Mouse (Mus musculus) megakaryocyte-erythroid progenitor cell, adult 5-6 weeks (primary cell): ENCODE measurements around the gene Prpf40a. TPM values are rescaled to one million over a fixed set of nuclear protein-coding genes. Genes with fewer than 3 reads are reported as not detected.

Source experiments
- ATAC-seq: replicated peaks from 2 replicates; pipeline ENCODE4 v1.8.0; 2016; ENCODE audit warnings: mild to moderate bottlenecking, inconsistent platforms; ENCODE audit not compliant: severe bottlenecking, poor library complexity, low FRiP score, low TSS enrichment
- total RNA-seq, 2 experiments: library from RNA; stranded (forward) in 1 of 2; stranded (reverse) in 1 of 2; fragments of 200-1000, 215-1000 nt in 1 of 2; fragments of >200 nt in 1 of 2; fragmentation: Nextera tagmentation in 1 of 2; gene quantifications; 2 replicates each; pipeline ENCODE4 v1.2.3; 2014 to 2017

The Prpf40a gene
- 96.2 and 112 TPM in 2 replicates for total RNA-seq (2014; fragmentation: Nextera tagmentation)
- 180 and 264 TPM in 2 replicates for total RNA-seq (2017)

DNA sequence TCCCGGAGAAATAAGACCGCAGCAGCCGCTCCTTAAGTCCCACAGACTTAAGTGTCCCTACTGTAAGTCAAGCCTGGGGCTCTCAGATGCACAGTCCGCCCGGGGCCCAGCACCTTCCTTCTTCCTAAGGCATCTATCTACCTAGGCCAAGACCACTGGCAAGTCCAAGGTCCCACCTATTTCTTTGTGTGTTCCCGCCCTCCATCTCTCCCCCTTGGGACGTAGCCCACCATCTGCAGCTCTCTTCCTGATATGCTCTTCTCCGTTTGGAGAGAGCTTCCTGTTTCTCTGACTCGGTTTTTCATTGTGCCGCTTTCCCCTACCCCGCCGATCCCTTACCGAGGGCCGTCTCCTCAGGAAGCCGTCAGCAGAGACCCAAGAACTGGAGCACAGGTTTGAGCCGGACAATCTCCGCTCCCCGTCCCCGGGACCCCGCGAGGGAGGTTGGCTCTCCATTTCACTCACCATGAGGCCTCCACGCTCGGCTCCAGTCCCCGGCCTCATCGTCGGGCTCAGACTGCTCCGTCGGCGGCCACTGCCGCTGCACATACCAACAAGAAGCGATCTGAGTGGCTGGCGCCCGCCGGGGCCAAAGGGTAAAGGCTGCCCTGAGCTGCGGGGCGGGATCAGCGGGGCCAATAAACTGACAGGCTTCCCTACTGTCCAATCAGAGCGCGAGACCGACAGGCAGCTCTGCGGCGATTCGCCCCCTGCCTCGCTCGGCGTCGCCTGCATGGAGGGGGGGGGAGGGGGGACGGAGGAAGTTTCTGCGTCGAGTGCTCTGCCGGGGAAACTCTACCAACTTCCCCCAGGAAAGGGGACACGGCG is at the start of gene Prpf40a:
Prpf40a (minus strand) TSS at position 601 of the 828 bp plus-strand sequence.
- peak; percentile 89 for ATAC-seq

DNA sequence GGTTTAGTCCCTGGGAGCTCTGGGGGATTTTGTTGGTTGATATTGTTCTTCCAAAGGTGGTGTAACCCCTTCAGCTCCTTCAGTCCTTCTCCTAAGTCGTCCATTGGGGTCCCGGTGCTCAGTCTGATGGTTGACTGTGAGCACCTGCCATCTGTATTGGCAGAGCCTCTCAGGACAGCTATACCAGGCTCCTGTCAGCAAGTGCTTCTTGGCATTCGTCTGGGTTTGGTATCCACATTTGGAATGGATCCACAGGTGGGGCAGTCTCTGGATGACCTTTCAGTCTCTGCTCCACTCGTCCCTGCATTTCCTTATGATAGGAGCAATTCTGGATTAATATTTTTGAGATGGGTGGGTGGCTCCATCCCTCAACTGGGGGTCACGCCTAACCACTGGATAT is 31.2 kb upstream of the Prpf40a start:
- no peak for ATAC-seq

DNA sequence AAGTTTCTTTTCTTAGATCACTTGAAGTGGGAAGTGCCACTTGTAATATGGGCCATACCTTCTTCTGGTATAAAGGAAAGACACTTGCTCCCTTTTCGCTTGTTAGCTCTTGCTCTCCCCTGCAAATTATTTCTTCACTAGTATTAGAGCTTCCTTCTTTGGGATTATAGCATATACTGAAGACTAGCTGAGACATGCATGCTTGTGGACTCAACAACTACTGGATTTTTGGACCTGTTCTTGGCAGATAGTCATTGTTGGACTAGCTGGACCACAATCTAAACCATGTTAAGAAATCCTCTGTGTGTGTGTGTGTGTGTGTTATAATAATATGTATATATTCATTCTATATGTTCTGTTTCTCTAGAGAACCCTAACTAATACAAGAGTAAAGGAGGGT is 22.4 kb upstream of the Prpf40a start:
- no peak for ATAC-seq

DNA sequence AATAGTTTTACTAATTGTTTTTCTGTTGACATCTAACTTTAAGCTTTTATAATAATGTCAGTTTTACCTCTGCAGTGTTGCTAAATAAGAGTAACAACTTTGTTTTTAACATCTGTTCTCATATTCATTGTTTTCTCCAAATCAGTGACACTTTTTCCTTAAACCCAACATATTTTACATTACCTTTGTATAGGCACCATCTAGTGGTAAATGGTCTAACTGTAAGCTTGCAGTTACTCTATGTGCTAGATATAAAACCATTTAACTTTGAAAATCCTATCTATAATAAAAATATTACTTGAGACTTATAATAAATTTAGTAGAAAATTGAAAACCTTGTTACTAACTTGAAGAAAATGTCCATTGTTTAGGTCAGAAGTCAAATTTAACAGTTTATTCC is 15.7 kb upstream of the Prpf40a start:
- no peak for ATAC-seq

DNA sequence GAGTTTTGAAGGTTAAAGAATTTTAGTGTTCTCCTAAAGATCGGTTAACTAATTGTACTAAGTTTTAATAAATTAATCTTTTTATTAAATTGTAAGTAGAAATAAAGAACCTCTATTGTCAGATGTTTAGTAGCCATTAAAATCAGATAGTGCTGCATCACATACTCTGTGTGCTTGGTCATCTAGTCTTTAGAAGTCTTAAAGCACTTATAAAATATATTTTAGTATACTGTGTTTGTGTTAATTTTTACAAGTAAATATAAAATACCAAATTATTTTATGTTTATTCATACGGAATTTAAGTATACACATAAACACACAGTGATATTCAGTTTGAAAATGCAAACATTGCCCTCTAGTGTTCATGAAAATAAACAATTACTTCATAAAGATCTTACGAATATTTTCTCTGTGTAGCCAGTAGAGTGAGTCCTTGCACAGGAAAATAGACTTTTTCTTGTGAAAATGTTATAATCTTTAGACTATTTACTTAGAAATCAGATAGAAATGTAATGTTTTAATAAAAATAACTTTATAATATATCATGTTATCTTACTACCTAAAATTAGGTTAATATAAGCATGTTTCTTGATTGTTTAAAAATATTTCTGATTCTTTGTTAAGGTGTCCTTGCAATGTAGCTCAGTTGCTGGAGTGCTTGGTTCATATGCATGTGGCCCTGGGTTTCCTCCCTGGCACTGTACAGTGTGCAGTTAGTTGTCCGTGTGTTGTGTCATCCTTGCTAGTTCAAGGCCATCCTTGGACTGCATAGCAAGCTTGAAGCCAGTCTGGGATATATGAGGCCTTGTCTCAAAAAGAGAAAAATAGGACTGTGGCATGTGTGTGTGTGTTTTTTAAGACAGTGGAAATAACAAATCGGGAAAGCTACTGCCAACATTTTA is 13.5 kb upstream of the Prpf40a start:
- 0 out of 2 replicates have a peak, but pooled peaks have one; percentile 59 for ATAC-seq

DNA sequence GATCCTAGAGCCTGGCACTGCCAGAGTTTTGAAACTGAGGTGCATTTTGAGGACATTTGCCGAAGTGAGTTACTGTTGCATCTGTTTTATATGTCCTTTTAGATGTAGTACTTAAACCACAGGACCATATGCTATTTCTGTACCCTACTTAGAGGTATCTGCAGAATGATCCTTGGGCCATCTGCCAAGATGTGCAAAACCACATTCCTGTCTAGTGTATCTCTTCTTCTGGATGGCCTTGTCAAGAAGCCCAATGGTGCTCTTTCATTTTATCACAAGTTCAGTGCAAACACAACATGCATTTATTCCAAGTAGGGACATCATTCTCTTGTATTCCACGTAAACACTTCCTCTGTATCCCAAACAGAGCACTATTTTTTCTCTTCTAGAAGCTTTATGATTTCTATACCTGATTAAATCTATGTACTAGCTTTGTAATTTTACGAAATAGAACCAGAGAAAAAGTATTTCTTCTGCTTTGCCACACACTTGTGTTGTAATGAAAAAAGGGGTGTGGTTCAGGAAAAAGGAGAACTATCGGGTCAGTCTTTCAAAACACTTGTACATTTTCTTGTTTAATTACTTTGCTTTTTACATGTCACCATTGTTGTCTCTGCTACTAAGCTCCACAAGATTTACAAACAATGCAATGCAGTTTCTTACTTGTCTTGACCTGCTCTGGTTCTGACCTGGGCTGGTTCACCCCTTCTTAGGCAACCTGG is 9.2 kb upstream of the Prpf40a start:
- peak; percentile 73; the same call in 1 of the 2 replicates for ATAC-seq

DNA sequence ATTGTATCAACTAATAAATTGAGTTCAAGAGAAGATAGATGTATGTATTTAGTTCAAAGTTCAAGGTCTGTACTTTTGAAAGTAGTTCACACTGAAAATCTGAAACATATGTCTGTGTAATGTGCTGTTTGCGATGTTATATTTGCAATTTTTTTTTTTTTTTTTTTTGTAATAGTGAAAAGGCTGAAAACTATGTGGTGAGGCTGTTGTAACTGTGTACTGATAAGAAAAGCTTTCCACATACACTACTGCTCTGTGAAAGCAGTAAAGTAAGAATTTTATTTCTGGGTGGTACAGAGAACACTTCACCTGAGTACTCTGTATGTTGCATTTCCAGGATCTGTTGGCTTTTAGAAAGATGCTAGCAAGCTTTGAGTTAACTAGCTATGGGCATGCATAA is 8.1 kb upstream of the Prpf40a start:
- ATAC-seq, result 0 out of 2 replicates have a peak, but pooled peaks have one; percentile 55

DNA sequence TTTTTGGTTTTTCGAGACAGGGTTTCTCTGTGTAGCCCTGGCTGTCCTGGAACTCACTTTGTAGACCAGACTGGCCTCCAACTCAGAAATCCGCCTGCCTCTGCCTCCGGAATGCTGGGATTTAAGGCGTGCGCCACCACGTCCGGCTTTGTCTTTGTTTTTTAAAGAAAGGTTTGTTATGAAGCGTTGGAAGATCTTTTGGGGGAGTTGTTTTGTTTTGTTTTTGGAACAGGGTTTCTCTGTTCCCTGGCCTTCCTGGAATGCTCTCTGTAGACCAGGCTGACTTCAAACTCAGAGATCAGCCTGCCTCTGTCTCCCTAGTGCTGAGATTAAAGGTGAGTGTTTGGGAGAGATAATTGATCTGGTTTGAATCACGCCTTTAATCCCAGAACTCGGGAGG is 5.3 kb upstream of the Prpf40a start:
- no peak for ATAC-seq

DNA sequence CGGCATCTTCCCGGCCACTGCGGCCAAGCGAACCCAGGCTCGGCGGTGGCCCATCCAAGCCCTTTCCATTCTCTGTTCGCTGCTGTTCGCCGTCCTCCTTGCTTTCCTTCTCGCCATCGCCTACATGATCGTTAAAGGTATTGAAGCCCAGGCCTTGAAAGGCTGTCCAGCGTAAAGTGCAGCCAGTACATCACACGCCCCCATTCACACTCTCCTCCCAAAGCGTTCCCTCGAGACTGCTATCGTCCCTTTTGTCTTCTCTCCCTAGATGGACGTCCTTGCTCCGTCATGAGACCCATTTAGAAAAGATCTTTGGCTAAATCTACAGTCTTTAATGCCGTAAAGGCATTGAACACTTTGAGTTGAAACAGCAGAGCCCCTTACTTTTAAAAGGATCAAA is 1.3 kb upstream of the Prpf40a start:
- peak; percentile 5 for ATAC-seq

DNA sequence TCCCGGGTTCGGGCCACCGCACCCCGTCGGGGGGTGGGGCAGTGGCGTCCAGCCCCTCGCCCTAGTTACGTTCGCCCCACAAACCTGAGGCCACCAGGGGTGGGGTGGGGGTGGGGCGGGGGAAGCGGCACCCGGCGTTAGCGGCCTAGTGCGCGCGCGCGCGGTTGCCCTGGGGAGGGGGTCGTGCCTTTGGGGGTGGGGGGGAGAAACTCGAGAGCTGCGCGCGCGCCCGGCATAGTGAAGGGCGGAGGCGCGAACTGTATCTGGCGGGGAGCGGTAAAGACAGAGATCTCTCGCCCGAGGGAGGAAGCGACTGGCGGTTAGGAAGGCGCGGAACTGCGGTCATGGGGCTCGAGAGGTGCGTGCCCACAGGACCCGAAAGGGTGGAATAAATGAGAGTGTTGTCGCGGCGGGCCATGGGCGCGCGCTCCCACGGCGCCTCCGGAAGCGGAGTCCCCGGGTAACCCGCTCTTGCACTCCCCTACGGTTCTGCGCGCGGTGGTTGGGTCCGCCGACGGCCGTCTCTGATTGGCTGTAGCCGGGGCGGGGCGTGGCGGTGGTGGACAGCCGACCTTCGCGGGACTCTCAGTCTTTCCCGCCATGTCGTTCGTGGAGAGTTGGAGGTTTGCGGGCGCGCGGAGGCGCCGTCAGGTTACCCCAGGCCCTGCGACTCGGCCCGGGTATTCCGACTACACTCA is 588 bp upstream of the Prpf40a start, which contains the start of gene Arl6ip6:
Arl6ip6 (plus strand) TSS at position 204 of the 698 bp plus-strand sequence.
- ATAC-seq, result peak; percentile 81

DNA sequence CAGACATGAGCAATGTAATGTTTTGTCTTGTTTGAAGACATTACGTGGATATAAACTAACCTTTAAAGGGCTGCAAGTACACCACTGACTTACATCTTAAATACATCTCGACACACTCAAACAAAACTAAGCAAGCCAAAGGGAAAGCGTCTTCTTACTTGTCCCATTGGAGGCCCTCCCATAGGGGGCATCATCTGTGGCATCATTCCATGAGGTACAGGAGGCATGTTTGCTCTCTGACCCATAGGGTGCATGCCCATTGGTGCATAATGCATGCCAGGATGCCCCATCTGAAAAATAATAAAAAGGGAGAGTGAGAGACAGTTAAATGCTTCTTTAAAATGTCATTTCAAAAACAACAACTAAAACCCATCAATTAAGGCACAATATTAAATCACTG is 1.3 kb downstream of the Prpf40a start:
- ATAC-seq, result no peak

DNA sequence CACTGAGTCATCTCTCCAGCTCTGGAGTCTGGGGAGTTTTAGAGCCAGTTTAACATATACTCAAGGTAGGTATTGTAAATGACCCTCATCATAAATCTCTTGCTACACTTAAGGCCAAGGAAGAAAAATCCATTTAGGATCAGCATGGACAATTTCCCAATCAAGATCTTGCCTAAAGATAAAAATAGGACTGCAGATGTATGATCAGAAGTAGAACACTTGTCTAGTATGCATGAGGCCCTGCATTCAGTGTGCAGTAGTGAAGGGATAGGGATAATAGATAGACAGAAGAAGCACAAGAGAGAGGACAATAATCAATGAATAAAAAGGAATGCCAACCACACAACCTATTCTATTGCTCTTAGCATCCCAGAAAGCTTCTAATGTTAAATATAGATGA is 11.2 kb downstream of the Prpf40a start:
- no peak for ATAC-seq

DNA sequence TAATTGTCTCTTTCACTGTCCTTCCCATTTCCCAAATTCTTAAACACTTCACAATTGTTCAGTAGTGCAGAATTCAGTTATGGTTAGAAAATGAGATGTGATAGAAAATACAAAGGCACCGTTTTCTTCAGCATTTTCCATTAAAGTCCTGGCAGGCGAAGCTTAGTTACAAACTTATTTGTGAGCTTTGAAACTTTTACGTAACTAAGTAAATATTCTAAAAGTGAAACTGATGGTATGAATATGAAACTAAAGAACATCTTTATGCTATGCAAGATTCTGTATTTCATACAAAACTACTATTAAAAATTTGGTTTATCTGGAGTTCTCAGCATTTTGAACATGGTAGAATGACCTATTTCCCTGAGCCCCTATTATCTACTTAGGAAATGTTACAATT is 12.1 kb downstream of the Prpf40a start:
- no peak for ATAC-seq

DNA sequence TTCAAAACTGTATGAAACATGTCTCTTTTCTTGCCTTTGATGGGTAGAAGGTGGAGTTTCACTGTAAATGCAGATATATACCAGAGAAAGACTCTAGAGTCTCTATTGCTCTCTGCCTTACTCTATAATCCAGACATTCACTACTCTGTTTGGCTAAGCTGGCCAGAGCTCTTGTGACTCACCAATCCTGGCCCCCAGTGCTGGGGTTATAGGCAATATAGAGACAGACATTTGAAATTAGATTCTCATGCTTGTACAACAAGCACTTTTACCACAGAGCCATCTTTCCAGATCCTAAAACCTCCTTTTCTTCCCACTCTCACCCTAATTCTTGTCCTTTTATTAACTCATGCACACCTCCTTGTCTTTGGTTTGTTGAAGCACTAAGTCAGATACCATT is 17.1 kb downstream of the Prpf40a start:
- no peak for ATAC-seq

DNA sequence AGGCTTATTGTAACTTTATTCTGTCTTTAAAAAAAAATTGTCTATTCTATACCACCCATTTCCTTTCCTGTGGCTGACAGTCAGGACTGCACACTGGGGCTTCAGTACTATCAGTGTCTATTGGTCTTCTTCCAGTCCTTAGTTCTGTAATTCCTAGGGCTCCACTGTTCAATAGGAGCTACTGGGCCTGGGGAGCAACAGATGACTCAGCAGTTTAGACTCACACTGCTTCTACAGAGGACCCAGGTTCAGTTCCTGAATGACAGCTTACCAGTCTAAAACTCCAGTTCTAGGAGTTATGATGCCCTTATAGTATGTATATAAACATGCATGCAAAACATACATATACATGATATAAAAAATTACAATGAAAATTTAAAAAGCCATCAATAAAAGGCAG is 44.2 kb downstream of the Prpf40a start:
- ATAC-seq, result no peak

DNA sequence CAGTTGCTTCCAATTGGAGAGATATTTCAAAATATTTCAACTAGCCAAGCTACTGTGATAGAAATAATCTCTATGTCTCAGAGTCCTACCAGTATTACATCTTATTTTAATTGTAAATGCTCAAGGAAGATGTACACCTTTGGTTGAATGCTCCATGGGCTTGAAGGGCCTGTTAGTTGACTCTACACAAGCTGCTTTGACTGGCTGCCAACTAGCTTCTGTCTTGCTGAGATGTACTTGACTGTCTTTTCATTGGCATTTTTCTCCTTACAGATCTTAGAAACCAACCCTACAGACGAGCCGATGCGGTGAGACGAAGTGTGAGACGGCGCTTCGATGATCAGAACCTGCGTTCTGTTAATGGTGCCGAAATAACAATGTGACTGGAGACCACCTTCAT is 59.5 kb downstream of the Prpf40a start:
- ATAC-seq, result no peak

DNA sequence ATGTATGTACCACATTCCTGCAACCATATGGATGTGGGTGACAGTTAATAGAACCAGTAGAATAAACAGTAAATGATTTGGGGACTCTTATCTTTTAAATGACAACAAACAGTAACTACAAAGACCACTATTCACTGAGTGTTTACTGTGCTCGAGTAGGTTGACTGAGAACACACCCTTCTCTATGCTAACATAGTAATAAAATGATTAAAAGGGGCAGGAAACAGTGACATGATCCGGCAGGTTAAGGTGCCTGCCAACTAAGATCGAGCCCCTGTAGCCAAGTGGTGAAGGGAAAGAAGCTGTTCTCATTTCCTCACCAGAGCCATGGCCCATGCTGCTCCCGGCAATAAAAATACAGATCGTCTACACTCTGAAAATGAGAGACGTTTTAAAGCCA is 62.0 kb downstream of the Prpf40a start:
- no peak for ATAC-seq

DNA sequence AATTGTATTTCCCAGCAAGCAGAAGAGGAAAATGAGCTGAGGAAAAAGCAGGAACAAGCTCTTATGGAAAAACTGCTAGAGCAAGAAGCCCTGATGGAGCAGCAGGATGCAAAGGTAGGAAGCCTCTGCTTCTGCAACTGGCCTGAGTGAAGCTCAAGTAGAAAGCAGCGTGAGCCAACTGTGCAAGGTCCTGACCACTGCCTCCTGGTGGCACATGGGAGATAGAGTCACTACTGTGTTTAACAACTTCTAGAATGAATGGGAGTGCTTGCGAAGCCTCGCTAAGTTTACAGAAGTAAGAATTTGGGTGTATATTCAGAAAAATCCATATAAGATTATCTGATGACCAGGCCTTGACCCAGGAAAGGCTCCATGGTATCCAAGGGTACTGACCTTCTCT is 65.1 kb downstream of the Prpf40a start:
- 0 out of 2 replicates have a peak, but pooled peaks have one; percentile 53 for ATAC-seq

DNA sequence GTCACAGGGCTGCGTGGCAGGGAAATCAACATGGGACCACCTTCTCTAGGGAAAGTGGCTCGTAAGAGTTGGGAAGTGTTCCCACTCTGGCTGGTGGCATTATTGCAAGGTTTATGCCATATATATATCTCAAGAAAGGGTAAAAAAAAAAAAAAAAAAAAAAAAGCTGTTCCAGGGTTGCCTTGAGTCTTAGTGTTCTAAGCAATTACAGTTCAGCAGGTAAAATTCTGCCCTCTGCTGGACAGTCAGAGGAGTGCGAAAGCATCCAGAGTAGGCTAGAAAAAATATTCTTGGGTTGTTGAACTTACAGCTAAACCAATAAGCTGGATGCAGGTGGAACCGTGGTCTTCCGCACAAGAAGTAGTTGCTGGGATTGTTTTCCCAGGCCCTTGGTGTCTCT is 69.3 kb downstream of the Prpf40a start:
- ATAC-seq, result peak; percentile 83
